Mouse (Mus musculus) NIH3T3 (cell line): ENCODE results near the gene Rasa2.
A peak's percentile ranks its signal among the peaks of the same experiment; 100 is the strongest.
"Not testable (repeated sequence)": the region's sequence is repeated elsewhere in the genome, so short reads cannot be mapped to it uniquely, and the experiment has no call there.

Source experiments
- DNase-seq: peaks from one replicate; pipeline ENCODE4 v3.0.0-alpha.2; 2012; ENCODE audit warnings: low read depth

The Rasa2 gene

DNA sequence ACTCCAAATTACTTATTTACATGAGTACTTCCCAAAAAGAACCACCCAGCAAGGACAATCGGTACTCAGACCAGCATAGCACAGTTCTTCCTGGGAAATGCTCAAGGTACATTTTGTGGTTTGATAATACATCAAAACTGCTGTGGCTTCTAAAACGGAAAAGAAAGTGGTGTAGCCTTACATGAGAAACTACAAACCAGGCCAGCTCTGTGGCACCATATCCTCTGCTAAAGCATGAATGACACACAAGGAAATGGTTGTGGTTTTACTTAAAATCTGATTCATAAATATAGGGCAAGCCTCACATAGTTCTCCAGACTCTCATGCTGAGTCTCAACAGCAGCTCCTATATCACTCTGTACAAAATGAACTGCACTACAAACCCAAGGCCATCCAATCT is 48.3 kb downstream of the Rasa2 start:
- peak; percentile 67 for DNase-seq

DNA sequence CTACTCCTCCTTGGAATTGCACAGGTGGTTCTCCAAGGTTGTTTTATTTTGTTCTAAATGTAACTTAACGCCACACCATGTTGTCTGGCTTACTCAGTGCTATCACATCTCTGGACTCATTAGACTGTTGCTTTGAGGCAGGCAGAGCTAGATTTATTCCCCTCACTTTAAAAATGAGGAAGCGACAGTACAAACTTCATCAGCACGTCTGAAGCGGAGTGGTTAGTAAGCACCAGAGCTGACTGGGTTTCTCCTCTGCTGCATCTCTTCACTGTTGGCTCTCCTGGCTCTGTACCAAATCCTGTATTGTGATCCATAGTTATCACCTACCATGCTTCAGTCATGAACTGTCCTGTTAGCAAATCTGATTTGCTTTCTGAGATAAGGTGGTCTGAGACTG is 53.2 kb downstream of the Rasa2 start:
- no peak for DNase-seq

DNA sequence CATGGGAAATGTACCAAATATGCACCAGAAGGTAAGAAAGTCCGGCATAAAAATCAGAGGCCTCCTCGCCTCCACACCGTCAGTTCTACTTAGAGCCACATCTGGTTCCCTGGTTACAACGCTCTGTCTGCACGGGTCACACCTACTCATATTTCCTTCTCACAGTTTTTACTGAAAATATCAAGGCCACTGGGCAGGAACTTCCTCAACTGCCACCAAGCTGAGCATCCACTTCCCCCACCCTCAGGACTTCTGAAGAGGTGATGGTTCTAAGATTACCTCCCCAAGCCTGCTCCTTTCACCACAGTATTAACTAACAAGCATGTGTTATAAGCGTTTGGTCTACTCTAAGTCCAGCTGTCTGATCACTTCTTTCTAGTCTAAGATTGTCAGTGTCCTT is 53.7 kb downstream of the Rasa2 start:
- DNase-seq: no peak

DNA sequence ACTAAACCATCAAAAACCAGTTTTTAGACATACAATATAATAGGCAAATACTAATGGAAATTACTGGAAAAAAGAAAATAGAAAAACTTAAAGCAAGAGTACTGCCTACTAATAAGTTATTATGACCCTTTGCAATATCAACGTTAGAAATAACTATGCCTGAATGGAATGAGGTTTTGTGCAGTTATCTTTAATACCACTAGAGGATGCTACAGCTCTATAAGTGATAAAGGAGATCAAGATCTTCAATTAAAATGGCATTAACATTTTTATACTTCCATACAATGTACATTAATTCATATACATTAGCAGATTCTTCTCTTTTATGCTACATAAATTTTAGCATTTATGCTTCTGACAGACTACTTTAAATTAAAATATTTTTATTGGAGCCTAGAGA is 58.2 kb downstream of the Rasa2 start:
- peak; percentile 61 for DNase-seq

DNA sequence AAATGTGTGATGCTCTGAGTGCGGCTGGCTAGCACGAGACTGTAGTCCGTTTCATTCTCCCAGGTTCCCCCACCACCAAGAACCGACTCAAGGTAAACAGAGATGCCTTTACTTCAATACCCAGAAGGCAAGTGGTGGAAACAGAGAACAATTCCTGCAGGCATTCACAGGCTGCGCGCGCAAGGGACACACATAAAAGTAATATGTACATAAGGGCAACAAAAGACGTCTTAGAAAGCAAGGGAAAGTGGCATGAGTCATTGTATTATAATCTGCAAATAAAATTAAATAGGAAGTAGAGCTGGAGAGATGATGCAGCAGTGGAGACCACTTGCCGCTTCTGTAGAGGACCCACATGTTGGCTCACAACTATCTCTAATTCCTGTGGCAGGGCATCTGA is 58.7 kb downstream of the Rasa2 start:
- no peak for DNase-seq

DNA sequence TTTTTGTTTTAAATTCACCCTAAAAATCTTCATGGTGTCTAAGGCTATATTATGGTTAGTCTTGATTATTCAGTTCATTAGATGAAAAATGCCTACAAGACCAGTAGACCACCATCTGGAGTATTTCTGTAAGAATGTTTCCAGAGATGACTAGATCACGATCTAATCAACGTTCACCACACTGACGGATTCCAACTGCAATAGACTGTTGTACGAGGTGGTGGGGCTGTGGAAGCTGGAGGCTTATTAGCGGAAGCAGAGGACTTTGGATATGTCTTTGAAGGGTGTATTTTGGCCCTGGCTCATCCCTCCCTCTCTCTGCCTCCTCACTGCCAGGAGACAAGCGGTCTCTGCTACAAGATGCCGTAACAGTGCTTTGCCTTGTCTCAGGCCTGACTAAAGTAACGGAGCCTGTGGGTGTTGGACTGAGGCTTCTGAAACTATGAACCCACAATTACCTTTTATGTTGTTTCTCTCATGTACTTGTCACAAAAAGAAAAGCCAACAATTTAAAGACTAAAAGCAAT is 64.9 kb downstream of the Rasa2 start:
- no peak for DNase-seq

DNA sequence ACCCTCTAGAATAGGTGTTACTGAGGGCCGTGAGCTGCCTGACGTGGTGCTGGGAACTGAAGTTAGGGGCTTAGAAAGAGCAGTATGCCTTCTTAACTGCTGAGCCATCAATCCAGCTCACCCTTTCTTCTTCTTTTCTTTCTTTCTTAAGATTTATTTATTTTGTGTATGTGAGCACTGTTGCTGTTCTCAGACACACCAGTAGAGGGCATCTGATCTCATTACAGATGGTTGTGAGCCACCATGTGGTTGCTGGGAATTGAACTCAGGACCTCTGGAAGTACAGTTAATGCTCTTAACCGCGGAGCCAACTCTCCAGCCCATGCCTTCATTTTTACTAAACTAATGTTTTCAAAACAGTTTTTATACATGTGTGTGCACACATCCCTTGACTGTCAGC is 67.9 kb downstream of the Rasa2 start:
- no peak for DNase-seq

DNA sequence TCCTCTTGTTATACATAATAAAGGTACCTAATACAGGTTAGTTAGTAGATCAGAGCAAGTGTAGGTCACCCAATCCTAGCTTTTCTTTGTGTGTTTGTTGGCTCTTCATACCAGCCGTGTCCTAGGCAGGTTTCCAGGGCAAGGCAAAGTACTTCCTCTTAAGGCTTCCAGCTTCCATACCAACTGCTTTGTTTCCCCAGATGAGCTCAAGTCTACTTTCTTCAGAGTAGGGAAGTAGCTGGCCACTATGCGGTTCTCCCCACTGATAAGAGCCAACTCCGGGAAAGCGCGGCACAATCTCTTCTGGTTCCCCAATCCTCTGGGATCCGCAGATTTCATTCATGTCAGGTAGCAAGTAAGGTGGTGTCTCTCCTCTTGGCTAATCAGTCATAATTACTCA is 72.3 kb downstream of the Rasa2 start:
- DNase-seq: no peak

DNA sequence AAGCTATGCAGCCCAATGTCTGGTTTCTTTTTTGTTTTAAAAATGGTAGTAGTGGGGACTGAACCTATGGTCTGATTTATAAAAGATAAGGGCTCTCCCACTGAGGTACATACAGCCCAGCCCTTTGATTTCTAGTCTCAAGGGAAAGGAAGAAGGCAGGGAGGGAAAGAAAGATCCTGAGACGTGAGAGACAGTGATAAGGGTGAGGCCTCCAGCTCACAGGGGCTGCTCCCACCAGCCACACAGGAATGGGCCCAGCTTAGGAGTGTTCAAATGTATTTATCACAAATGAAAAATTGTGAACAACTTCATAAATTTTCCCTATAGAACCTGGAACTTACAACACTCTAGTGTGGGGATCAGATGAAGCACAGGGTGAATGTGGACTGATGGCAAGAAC is 72.8 kb downstream of the Rasa2 start:
- DNase-seq: no peak

DNA sequence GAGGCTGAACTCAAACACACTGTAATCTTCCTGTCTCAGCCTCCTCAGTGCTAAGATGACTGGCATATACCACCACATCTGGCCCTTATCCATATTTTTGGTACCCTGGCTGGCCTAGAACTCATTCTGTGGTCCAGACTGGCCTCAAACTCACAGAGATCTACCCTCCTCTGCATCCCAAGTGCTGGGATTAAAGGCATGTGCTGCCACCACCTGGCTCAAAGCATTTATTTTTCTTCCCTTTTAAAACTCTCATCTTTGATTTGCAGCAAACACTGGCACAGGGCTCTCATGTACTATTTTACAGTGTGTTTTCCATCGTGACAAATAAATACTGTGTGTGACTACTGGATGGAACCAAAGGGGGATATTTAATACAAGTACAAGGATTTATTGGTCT is 77.3 kb downstream of the Rasa2 start:
- peak; percentile 40 for DNase-seq

DNA sequence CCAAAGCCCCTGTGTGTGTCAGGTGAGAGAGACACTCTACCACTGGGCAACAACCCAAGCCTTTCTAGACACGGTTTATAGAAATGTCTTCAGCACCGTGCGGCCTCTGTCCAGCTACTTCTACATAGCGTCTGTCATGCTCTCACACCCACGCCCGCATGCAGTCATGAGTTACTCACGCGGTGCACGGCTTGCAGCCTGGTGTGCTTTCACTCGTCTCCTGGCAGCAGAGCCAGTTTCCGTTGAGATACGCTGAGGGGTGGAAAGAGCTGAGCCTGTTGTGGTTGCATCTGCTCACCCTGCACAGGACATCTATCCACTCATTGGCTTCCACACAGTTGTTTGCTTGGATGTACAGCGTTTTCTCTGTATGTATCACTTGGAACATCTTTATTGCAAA is 86.0 kb downstream of the Rasa2 start:
- no peak for DNase-seq

DNA sequence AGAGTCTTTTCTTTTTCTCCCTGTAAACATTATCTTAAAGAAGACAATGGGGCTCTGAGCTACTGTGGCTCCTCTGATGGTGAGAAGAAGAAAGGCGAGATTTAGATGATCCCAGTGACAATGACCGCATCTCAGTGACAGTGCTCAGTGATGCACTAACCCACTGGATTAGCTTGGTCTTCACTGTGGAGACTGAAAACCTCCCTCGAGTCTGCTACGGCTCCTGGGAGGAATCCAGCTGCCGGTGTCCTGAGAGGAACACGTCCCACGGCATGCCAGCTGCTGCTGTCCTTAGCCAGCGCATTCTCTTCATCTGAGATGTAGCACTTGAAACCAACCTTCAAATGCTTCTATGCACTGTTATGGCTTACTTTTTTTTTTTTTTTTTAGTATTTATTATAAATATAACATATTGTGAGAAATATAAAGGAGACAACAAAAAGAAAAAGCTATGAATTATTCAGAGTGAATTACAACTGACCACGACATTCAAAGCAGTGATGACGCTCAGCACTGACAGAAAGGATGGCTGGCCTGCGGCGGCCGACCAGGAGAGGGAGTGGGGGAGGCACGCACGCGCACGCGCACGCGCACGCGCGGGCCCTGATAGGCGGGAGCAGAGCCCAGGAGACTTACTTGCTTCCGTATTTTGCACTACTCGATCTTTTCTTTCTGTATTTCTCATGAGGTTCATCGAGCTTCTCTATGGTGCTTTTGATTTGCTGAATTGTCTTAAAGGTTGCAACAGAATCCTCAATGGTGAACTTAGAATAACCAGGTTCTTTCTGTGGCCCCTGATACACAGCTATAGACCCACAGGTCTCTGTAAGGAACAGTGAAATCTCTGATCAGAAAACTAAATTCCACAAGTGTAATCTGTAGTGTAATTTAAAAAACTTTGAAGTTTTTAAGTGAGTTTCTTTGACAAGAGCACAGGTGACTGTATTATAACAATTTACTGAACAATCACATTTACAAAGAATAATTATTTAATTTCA is 87.5 kb downstream of the Rasa2 start:
- DNase-seq: no peak

DNA sequence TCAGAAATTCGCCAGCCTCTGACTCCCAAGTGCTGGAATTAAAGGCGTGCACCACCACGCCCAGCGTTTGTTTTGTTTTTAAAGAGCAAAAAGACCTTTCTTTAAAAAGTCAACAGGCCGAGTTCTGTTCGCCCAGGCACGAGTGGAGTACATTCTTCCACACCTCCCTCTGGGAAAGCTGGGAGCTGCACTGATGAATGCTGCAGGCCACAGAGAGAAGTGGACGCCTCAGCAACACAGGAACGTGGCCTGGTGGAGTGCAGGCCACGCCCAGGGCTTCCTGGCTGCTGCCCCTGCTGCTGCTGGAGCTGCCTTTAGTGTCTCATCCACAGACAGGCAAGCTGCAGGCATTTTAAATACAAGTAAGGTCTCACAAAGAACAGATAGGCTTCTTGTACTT is 92.5 kb downstream of the Rasa2 start:
- DNase-seq: no peak

DNA sequence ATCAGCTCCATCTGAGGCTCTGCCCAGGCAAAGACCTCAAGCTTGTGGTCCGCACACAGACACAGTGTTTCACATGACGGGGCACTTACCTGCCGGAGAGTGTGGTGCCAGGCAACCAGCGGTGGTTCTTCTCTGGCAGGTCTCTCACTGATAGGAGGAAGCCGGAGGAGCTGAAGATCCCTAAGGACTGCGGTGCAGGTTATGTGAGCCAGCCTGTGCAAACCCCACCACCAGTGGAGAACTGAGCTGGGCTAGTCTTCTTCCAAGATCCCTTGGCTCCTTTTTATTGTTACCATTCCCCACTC is 93.8 kb downstream of the Rasa2 start:
- no peak for DNase-seq

DNA sequence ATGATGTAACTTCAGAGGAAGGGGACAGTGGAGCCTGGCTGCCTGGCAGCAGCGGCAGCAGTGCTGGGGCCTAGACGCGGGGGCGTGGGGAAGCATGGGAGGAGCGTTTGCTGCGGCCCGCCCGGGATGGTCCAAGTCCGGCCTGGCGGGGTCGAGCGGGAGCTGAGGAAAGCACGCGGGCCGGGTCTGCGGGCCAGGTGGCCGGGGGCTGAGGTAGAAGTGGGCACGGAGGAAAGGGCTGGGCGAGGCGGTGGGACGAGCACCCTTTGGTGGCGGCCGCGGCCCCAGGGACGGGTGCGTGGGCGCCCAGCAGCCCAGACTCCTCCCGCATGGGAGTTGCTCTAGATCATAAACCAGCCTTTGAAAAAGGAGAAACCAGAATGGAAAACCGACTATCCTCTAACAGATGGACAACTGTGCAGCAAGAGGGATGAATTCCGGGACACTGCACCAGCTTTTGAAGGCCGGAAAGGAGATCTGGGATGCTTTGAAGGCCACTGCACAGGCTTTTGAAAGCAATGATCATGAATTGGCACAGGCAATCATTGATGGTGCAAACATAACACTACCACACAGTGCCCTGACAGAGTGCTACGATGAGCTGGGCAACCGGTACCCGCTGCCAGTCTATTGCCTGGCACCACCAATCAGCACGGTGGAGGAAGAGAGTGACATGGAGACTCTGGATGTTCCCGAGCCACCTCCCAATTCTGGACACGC is 94.4 kb downstream of the Rasa2 start:
- DNase-seq: no peak

DNA sequence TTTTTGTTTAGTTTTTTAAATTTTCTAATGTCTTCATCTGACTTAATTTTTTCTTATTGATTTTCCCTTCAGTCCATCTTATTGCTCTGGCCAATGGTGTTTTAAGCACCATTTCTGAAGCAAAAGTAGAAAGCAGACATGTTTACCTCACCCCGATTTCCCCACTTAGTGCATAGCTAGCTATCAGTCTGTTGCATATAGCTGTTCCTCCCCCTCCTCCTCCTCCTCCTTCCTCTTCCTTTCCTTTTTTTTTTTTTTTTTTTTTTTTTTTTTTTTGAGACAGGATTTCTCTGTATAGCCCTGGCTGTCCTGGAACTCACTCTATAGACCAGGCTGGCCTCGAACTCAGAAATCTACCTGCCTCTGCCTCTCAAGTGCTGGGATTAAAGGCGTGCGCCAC is 95.3 kb downstream of the Rasa2 start:
- not testable (repeated sequence) for DNase-seq

DNA sequence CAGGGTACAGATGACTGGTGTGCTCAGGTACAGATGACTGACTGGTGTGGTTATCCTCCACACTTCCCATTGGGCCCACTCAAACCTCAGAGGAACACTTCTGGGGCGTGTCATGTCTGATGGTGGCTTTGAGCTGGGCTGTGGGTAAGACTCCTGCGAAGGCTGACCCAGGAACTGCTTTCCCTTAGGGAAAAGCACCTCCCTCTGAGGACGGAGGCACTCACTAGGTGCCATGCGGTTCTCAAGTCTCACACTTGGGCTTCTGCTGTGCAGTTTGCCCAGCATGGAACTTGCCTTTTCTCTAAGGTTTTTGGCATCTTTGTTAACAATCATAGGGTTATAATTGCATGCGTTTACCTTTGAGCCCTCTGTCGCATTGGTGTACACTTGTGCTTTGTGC is 96.0 kb downstream of the Rasa2 start:
- DNase-seq: no peak

DNA sequence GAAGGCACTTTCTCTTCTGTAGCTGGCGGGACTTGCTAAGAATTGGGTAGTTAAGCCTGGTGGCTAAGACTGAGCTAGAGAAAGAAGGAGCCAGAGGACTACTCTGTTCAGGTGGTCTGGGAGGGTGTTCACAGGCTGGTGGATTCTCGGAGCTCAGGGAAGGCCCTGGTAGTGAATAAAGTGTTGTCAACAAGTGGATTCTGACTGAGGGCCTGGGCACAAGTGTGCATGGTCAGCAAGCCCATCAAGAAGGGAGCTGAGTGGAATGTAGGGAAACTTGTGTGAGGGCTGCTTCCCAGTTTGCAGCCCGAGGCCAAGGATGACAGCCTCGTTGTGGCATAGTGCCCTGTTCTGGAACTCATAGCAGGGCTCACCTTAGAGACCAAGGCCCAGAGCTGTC is 97.2 kb downstream of the Rasa2 start:
- DNase-seq: no peak

DNA sequence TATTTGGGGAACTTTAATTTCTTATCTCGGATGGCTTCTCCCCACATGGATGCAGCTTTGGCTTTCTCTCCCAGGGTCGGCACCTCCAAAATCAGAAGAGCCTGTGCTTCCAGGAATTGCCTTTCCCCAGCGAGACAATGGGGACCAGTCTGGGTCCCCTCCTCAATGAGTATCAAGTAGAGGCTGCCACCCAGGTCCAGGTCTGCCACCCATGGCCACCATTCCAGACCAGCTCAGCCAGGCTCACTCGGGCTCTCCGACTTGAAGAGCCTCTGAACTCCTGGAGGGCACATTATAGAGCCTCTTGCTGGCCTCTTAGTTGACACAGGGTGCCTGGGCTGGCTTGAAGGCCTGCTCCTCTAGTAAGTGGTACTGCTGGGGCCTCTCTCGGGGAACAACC is 97.9 kb downstream of the Rasa2 start:
- DNase-seq: no peak

DNA sequence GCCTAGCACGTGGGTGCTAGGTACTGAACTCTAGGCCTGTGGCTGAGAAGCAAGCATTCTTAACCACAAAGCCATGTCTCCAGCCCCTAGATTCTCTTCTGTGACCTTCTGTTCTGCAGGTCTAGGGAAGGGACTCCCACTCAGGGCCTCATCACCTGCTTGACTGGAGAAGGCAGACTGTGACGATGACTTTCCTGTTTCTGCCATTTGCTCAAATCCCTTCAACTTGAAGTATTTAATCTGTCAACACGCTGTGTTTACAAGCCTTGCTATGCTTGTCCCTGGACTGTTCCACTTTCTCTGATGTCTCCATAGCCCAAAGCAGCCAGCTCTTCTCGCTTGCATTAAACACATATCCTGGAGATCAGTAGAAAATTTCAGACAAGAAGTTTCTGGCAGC is 98.9 kb downstream of the Rasa2 start:
- no peak for DNase-seq

DNA sequence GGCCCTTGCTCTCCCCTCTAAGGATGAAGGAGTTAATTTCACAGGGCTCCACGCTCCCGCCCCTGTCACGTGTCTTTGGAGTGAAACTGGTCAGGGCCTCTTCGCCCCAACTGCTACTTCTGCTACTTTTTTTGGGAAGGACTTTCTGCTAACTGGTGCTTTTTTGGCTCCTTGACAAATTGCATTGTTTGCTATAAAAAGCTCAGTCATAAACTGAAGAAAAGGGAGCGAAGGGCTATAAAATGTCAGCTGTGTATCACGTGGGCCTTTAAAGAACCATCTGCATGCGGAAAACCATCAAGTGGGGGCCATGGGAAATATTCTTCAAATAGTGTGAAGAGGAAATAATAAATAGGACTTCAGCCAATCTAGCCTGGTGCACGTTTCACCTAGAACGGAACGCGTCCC is 100.7 kb downstream of the Rasa2 start:
- no peak for DNase-seq

DNA sequence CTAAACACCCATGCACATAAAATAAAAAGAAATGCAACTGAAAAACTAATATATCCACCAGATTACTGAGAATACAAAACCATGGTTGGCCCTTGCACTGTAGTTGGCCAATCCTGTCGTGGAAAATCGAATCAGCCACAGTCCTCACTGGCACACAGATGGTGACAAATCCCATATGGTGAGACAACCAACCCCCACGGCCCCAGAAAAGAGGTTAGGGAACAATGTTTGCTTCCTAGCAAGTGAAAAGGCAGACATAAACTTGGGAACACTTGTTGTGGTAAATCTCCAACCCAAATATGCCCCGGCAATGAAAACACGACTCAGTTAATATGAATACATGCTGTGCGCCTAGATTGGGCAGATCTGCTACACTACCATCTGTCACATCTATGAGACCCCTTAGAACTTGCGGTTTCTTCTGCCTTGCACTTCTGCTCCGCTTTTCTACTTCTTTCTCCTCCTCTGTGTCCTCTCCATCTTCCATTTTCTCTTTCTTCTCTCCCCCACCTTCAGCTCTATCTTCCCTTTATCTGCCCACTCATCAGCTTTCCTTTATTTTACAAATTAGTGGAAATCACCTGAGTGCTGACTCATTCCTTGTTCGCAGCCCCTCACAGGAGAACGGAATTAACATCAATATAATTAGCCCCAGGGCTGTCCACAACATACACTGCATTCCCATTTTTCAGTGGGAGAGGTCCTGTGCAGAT is 101.3 kb downstream of the Rasa2 start:
- DNase-seq: no peak

DNA sequence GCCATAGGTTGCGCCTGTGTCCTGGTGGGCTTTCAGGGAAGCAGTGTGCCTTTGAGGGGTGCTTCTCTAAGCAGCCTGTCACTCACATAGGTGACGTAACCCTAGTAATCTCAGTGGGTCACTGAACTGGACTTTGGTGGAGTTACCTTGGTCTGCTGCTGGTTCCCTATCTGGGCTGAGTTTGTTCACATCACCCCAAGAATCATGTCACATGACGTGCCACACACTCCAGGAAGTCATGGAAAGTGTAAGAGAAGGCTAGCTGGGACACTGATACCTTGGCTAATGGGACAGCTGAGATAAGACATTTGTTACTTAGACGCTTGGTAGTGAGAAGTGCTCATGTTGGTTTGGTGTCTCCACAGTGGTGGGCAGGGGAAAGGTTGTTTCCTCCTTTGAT is 105.4 kb downstream of the Rasa2 start:
- DNase-seq: no peak
